Mouse (Mus musculus): ENCODE data around the gene Socs2.

DNA sequence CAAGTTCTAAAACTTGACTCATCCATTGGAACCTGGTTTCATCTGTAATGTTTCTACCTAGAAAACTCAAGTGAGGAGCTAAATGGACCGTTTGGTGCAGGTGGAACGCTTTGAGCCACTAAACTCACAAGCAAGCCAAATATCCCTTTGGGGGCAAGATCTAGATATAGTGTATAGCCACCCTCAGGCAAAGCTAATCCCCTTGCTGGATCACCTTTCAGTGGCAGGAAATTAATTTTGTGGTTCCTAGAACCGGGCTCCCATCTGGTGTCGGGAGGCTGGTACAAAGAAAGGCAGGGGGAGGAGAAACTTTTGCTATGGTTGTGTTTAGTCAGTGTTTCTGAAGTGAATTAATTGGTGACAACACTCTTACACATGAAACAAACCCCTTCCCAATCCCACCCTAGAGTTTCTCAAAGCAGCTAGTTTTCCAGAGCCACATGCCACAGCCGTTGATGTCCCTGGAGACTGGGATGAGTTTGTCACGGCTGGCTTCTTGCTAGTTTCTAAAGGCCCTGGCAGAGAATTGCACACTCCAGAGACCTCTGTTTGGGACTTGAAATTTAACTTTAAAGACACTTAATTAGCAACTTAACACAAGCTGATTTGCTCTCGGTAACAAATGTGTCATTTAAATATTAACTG is 19.7 kb downstream of the Socs2 start:
- no peak for TF ChIP-seq POLR2A (IDR thresholded peaks at IDR 0.05; ENCODE audit: borderline replicate concordance, extremely low read depth, insufficient read depth, insufficient read length, poor library complexity, severe bottlenecking)
- no peak for TF ChIP-seq CTCF (IDR thresholded peaks at IDR 0.05; ENCODE audit: borderline replicate concordance, extremely low read depth, insufficient read depth, insufficient read length)
